Mouse (Mus musculus) v-Abl transformed pro-B cells (cell line): Measurements from ENCODE around the gene Gm7030.

Experiments used
- in situ Hi-C, 2 experiments: fragments of 400-800 bp; cut with MboI; formaldehyde crosslinking; loops; one replicate each; pipeline ENCODE4 v1.15.1; 2025; ENCODE audit not compliant: unreplicated experiment in 2 of 2

The Gm7030 gene

GRCm38 (mm10) chr17:36083870-36084451 lies 45.3 kb downstream of the Gm7030 start:
- in situ Hi-C loops, result loop anchor here in 1 of 2 experiments (5.0 to 25.0 kb wide), 4 partner anchors 108 to 749 kb away; partner anchors contain the start of genes H2-M10.6 and H2-T3

- in situ Hi-C loops, result loop anchor here in 1 of 2 experiments (5.0 to 25.0 kb wide), 4 partner anchors 109 to 749 kb away; partner anchors contain the start of genes H2-M10.6 and H2-T3
Observed at GRCm38 (mm10) chr17:36083266-36083869, 45.9 kb downstream of the Gm7030 start.

GRCm38 (mm10) chr17:36082519-36083232 lies 46.5 kb downstream of the Gm7030 start:
- in situ Hi-C loops, result loop anchor here in 1 of 2 experiments (5.0 to 25.0 kb wide), 4 partner anchors 110 to 748 kb away; partner anchors contain the start of genes H2-M10.6 and H2-T3

- in situ Hi-C loops, result loop anchor here in 1 of 2 experiments (5.0 to 25.0 kb wide), 4 partner anchors 110 to 747 kb away; partner anchors contain the start of genes H2-M10.6 and H2-T3
Observed at GRCm38 (mm10) chr17:36081901-36082300, 47.3 kb downstream of the Gm7030 start.

- in situ Hi-C loops, result loop anchor here in 1 of 2 experiments (10.0 kb wide), 2 partner anchors 126 to 354 kb away; no protein-coding TSS in a partner anchor
Observed at GRCm38 (mm10) chr17:36060829-36061228, 68.4 kb downstream of the Gm7030 start.
